Mouse (Mus musculus) retina, embryonic 14.5 days (tissue): Measurements from ENCODE around the gene Gm20814.
"Not testable (repeated sequence)": the region's sequence is repeated elsewhere in the genome, so short reads cannot be mapped to it uniquely, and the experiment has no call there.

Source experiments
- DNase-seq: peaks from one replicate; pipeline ENCODE4 v3.0.0-alpha.2; 2015; ENCODE audit warnings: low spot score

Gm20814 gene

DNA sequence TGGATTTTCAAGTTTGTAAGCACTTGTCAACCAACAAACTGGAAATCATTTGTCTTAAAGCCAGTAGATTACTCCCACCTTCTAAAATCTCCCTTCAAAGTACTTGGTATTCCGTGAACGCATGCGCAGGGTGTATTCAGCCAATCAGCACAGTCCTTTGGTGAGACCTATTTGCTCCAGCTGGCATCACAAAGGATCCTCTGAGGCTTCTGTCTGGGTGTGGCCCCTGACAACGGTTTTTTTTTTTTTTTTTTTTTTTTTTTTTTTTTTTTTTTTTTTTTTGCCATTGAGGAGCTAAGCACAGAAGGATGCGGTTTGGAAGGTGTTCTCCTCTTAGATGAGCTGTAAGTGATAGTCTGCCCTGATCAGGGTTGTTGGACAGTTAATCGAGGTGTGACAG lies at the start of gene Gm20814:
Gm20814 (plus strand) TSS at position 301 of the 400 bp plus-strand sequence.
- not testable (repeated sequence) for DNase-seq
